Mouse (Mus musculus) thymus, adult 18-20 months (tissue): ENCODE data around the gene Pgls.

ENCODE experiments used
- DNase-seq, 2 experiments: peaks; one replicate each; pipeline ENCODE4 v3.0.0; 2022; ENCODE audit warnings: mixed read lengths in 2 of 2

The Pgls gene

DNA sequence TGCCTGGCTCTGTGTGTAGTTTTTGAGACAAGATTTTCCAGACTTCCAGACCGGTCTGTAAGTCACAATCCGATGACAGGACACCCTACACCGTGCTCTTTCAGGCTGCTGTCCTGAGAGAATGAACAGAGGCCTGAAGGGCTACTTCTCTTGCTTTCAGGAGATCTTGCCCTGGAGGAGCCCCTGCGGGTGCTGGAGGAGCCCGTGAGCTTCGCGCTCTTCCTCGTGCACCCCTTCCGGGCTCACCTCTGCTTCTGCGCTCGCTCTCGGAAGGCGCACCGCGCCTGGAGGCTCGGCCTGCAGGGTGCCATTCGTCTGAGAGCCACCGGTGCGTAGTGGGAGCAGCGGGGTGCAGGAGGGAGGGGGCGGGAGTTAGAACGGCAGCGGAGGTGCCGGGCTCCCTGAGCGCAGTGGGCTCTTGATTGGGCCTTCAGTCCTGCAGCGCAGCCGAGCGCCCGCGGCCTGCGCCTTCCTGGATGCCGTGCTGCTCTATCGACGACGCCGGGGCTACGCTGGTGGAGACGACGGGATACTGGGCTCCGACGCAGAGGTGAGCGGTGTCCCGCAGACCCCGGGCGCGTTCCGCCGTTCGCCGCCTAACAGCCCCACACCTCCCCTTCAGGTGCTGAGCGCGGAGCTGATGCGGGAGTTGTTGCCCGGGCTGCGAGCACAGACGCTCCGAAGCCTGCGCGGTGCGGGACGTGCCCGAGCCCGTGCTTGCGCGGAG, 10.1 kb downstream of the Pgls start:
- no peak for DNase-seq

DNA sequence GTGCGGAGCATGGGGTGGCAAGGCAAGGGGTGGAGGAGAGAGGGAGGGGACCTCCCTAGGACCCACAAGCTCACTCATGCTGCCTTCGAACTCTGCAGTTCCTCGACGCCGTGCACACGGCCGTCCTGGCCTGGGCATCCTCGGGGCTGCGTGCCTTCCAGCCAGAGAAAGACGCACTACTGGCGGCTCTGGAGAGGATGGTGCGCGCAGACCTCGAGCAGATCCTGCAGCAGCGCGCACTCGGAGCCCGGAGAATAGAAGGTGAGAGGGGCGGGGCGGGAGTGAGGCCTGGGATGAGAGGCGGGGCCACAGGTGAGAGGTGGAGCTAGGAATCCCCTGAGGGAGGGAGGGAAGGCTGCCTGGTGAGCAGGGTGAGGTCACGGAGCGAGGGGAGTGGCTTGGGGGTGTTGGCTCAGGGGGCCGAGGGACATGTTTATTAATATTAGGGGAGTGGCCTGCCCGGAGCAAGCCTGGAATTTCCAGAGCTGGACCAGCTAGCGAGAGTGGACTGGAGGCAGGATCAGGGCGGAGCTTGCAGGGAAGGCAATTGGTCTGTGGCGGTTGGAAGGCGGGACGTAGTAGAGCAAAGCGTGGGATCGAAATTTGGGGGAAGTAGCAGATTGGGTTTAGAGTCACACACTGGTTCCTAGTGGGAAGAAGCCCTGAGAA, 10.8 kb downstream of the Pgls start:
- DNase-seq, result no peak

DNA sequence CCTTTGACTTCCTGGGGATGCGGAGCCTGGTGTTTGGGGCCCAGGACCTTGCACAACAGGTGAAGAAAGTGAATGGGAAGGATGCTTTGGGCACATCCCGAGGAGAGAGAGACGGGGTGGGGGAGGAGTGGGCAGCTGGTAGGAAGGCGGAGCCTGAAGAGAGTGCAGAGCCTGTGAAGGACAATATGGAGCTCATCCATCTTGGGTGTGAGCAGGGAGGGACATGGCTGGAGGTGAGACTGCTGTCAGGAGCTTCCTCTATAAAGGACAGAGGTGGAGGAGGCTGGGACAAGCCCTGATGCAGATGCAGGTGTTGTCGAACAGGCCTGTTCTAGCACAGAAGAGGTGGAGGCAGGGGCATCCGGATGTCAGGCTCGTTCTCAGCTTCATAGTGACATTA, 12.0 kb downstream of the Pgls start:
- no peak for DNase-seq

DNA sequence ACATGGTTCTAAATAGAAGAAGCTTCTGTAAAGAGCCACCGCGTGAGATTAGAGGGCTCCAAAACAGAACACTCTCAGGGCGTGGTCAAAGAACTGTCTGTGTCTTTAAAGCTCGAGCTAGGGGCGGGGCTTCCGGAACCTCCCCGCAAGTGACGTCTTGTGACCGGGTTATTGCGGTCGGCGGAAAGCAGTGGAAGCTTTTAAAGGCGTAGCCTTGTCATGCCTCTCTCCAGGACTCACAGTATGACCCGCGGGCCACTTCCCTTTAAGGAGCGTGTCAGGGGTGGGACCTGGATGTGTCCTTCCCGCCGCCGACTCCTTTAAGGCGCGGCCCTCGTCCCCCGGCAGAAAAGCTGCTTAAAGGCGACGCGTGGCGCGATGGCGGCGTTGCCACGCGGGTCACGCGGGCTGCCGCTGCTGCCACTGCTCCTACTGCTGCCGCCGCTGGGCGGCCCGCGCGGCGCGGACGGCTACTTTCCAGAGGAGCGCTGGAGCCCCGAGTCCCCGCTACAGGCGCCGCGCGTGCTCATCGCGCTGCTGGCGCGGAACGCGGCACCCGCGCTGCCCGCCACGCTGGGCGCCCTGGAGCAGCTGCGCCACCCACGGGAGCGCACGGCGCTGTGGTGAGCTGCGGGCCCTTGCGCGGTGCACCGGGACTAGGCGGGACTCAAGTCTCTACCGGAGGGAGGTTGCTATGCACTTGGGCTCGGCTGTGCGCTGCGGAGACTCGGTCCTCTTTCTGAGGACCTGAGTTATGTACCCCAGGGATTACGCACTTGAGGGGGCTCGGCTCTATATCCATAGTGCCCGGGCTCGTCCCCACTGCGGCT, 19.1 kb downstream of the Pgls start, which contains the start of gene Colgalt1:
Colgalt1 (plus strand) TSS at position 177 of the 830 bp plus-strand sequence.
- DNase-seq, result peak; percentile 94 to 98

DNA sequence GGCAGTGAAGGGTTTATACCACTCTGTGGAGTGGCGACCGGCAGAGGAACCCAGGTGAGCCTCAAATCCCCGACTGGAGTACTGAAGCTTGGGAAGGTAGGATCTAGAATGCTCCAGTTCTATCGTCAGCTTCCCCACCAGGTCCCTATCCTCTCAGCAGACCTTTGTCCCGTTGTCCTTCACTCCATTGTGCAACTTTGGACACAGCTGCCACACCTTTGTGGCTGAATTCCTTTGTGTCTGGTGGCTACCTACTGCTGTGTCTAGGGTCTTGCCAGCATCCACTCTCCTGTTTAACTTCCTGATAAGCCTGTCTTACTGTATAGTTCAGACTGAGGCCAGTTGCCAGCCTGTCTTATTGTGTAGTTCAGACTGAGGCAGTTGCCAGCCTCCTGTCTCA, 20.2 kb downstream of the Pgls start:
- no peak for DNase-seq

DNA sequence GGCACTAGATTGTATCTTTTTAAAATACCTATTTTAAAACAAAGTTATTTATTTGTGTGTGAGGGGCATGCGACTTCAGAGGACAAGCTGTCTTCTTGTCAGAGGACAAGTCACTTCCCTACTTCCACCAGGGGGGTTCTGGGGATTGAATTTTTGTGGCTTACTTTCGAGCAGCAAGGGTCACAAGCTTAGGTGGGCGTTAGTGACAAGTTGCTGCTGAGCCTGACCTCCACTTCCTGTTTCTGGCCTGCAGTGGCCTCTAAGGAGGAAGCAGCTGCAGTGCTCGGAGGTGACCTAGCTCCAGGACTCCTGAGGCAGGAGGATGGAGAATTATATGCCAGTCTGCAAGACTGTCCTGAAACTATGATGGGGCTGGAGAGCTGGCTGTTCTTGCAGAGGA, 21.4 kb downstream of the Pgls start:
- no peak for DNase-seq

DNA sequence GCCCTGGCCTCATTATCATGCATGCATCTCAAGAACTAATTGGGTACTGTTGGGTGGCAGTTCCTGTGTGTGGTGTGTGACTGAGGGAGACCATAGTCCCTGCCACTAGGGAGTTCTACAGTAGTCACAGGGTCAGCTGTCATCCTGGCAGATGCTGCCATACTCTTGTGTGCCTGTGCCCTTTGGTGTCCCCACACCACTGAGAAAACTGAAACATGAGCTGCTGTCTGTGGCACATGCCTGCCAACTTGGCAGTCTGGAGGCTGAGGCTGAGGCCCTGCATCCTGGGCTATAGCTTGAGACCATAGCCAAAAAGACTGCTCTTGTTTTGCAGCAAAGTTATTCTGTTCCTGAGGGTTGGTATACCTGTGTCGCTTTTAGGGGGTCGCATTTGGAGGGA, 27.8 kb downstream of the Pgls start:
- no peak for DNase-seq

DNA sequence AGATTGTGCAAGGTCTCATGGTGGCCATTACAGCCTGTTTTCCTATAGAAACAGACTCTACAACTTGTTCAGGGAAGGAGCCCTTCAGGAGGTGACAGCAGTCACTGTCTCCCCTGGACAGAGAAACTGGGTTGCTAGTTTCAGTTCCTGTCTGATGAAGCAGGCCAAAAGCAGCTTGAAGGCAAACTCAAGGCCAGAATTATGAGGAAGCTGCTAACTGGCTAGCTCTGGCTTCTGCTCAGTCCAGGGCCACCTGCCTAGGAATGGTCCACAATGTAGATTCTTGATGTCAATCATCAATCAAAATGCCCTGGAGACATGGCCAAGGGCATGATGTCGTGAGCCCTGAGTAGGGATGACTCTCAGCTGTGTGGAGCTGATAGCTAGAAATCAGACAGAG, 33.1 kb downstream of the Pgls start:
- no peak for DNase-seq

DNA sequence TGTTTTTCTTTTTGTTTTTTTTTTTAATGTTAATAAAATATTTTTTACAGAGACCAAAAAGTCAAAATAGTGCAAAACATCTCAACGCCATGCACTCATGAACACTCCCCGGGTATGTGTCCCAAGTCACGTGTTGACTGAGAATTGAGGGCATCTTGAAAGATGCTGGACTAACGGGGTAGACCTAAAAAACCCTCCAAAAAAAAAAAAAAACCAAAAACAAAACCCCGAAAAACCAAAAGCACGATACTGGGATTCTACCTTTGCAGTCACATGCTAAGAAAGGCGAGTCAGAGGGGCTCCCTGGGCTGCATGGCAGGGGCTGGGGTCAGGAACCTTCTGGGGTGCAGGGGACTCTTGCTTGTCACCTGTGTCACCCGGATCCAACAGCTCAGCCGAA, 34.8 kb downstream of the Pgls start:
- DNase-seq, result no peak

DNA sequence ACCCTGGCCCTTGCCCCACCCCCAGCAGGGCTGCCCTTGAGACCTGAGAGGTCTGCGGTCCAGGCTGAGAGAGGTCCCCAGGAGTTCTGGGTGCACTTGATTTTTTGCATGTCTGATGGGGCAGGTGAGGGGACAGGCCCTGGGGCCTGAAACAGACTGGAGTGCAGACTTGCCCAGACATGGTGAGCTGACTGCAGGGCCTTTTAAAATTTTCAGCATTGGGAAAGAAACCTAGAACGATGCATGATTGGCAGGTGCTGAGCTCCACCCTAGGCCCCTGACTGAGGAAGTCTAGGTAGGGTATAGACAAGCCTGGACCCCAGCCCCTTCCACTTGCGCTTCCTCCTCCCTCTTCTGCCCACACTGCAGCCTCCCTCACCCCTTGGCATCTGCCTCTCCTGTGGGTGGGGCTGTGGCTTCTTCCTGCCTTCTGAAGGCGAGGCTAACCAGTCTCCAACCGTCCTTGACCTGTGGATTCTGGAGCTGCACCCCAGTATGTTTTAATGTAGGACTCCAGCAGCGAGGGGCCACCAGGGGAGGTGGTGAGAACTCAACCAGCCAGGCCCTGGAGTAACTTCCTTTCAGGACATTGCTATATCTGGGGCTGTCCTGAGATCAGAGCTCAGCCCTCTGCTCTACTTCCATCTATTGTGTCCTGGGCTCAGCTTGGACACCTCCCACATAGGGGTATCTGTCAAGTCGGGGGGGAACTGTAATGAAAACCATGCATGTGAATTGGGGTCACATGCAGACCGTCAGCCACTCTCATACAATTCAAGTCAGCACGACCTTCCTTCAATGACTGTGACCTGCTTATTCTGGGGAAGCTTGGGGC, 35.5 kb downstream of the Pgls start:
- no peak for DNase-seq

DNA sequence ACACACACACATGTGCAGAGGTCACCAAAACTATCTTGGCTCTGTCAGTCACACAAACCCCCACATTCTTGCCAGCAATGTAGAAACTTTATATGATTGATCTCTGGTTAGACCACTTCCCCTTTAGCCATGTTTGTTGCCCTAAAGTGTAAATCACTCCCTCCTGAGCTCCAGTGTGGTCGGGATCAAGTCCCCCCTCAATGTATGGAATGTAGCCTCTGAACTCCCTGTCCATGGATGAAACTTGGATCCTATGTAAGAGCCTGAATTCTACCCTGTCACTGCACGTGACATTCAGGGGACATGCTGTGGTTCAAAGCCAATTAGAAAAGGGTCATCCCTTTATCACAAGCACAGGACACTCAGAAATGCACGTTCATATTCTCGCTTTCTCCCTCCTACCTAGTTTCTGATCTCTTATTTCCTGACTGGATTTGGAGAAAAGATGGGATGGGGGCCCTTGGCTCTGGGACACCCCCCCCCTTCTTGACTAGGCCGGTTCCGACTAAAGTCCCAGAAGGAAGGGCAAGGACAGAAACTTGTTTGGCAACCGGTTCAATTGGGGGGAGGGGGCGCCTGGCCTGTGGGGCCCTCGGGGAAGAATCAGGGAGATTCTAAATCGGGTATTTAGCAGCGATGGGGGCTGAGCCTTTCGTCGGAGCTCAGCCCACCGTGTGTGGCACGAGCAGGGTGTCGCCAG, 36.6 kb downstream of the Pgls start:
- no peak for DNase-seq

DNA sequence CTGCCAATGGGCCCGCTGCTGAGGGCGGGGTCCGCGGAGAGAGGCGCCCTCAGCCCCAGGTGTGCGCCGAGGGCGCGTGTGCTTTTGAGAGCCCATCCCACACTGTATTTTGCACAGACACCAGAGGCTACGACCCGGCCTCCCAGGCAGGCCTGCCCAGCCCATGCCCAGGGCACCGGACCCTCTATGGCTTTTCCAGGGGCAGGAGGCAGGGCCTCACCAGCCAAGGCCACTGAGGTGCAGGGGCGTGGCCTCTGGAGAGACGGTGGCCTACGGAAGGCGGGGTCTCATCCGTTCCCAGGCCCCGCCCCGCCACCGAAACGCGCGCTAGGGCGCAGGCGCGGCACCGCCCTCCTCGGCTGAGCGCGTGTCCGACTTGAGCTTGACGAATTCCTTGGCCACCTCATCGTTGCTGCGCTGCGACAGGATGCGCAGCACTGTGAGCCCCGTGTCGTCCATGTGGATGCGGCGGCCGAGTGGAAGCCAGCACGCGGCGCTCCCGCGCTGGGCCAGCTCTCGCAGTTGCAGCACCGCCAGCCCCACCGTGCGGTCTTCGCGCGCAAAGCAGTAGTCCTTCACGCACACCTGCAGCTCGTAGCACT, 37.2 kb downstream of the Pgls start:
- DNase-seq, result peak; percentile 87 to 88

DNA sequence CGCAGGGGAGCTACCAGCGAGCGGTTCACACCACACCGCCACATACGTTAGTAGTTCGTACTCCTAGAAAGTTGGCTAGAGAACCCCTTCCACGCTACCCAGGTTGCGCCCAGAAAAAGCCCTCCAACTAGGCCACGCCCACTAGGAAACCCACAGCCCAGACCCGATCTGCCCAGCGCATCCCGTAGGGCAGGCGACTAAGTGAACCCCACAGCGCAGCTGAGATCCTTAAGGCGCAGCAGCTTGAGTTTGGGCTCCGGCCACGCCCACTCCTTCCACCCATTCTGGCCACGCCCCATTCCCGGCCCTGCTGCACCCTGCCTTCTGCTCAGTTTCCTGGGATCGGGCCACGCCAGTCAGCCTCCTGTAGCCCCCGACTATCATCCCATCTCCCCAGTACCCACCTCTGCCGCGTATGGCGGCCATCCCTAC, 37.8 kb downstream of the Pgls start:
- DNase-seq, result peak; percentile 49 to 59

DNA sequence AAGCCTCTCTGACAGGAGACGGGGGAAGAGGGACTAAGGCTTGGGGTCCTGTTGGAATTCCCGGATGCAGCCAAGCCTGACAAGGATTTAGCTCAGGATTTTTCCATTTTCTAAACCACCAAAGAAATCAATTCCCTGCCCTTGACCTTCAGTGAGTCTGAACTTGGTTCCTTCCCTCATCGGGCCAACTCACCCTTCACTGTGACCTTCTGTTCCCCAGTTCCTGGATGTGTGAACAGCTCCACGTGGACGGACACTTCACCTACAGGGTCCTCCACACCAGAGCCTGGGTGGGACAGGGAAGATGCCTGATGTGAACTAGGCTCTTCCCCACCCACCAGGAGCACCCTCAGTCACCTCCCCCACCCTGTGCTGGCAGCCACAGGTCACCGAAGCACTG, 38.8 kb downstream of the Pgls start:
- no peak for DNase-seq

DNA sequence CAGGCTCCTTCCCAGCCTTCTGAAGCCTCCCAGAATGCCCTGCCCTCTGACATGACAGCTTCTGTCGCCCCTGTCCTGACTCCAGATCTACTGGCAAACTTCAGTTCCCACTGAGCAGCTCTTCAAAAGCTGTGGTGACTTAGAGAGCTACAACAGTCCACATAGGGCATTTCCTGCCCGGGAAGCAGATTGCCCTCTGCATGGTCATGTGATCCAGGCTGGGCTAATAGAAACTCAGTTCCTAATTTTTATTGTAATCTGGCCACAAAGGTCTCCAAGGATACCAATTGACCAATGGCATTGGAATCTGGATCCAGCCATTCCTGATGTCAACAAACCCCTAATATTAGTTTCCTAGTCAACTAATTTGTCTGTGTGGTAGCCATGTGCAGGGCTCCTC, 39.9 kb downstream of the Pgls start:
- no peak for DNase-seq

DNA sequence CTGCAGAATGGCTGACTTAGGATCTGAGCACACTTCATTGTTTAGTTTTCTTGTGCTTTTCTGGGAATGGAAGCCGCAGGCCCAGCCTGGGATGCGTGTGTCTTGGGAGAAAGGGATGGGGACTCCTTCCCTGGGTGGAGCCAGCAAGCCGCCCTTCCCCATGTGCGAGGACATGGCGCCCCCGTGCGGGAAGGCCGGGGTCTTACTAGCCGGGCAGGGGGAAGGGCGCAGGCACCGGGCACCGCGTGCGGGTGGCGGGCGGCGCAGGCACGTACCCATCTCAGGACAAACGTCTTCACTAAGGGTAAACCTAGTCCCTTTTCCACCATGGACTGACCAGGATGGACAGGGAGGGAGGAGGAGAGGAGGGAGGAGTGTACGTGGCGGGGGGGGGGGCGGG, 41.2 kb downstream of the Pgls start:
- peak; percentile 63 to 68 for DNase-seq

DNA sequence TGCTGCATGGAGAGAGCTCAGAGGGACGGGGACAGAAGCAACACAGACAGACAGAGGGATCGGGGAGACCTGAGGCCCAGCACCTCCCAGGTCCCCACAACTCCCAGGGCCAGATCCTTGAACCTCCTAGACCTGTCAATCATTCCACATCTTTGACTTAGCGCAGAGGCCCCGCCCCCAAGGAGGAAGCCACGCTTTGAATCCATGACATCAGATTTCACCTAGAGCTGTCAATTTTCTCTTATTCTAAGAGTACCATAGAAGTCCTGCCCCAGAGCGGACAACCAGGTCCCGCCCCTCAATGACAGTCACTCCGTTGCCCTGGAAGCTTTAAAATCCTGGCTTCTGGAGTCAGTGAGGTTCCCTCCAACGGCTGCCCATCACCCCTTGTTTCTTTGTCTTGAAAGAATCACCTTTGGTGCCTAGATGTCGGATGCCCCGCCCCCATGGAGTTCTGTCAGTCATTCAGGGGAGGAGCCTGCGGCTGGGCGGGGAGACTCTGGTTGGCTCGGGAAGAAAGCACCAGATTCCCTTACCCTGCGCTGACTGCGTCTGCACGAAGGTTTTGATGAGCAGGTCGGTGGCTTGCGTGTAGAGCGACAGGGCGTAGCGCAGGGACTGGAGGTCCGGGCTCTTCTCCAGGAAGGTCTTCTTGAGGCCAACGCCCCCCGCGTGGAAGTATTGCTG, 42.1 kb downstream of the Pgls start:
- peak; percentile 58 to 76 for DNase-seq

DNA sequence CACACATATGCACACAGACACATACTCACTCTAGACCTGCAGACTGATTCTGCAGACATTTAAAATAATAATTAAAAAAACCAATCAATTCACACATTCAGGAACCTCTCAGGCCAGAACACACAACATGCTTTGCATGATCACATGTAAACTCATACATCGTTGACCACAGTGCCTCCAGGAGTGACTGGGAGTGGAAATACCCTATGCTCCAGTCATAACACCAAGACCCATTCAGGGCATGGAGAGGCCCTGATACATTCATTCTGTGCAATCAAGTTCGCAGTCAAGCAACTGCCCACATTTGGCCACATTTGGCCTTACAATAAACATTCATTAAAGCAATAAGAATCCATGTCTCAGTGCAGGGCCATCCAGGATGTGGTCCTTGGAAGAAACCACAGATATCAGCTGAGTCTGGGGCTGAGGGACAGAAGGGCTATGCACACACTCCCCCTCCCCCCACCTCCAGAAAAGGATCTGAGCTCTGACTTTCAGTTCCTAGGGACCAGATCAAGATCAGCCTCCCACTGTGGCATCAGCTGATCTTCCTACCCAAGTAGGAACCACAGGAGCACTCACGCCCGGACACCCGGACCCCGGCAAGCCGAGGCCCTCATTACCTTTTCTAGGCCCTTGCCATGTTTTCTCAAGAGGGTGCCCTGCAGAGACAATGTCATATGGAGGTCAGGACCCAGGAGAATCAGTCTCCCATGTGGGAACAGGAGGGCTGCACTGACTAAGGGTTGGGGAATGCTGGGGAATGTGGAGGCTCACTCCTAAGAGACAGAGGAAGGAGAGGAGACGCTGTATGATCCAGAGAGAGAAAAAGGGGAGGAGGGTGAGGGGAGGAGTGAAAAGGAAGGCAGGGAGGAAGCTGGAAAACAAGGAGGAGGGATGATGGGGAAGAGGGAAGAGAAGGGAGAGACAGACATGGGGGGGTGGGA, 45.4 kb downstream of the Pgls start:
- DNase-seq, result no peak

DNA sequence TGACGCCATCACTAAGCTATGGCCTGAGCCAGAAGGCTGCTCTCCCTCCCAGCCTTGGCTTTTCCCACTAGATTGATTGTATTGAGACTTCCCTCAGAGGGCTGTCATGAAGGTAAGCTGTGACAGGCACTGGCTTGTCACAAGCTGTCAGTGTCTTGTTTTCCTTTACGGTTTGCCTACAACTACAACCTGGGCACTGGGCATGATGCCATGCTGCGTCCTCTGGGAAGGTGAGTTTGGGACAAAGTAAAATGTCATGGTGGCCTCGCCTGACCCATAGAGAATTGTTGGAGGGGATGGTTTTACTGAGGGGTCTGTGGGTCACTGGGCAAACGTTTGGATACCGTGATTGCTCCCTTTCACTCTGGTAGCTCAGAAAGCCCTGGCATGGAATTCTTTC, 46.3 kb downstream of the Pgls start:
- DNase-seq, result no peak

DNA sequence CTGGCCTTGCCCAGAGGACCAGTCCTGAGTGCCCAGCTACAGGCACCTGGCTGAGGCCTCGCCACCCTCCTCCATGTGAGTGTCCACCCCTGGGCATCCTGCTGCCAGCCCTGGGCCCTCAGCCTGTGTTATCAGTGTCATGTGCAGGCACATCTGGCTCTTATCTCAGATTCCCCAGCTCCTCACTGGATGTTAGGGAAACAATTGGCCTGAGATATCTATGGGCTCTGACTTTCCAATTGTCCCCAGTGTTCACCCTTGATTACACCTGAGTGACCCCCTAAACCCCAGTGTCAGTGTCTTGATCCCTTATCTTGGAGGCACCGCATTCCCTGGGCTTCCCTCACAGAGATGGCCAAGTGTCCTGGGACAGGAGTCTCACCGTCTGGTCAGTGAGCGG, 47.3 kb downstream of the Pgls start:
- DNase-seq, result no peak
